Mouse (Mus musculus): ENCODE measurements at regions not wholly inside any gene's neighbourhood (a gene's known extent, or its start where the extent isn't known, plus 50 kb on each side); places are given as distances from the start of the nearest gene placed in this dataset.

DNA sequence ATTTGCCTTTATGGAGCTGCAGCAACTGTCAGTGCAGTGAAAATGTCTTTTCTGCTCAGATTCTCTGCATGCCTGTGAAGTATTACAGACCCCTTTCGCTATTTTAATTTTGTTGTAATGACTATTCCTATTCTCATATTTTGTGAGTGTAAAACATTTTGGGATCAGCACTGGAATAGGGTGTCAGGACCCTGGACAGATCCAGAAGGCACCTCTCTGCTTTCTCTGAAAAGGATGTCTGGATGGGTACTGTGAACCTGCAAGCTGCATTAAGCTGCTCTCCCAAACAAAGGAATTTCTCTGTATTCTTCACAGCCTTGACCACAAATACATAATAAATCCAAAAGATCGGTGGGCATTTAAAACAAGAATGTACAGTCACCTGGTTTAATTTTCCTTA, 460.8 kb downstream of the Rapgef2 start:
- Histone ChIP-seq H3K9ac (ENCODE audit: low read depth, poor library complexity, severe bottlenecking) (no peak overlapping the region), H3K4me1 (ENCODE audit: control insufficient read depth, insufficient read depth, low read length) (no peaks in the 10 kb centered on the region), H3K4me3 (ENCODE audit: low read depth, low read length) (no peak overlapping the region), H3K27me3 (ENCODE audit: control insufficient read depth, insufficient read depth, low read length, poor library complexity, severe bottlenecking) (no peaks in the 10 kb centered on the region), H3K36me3 (ENCODE audit: control insufficient read depth, insufficient read depth, low read length, poor library complexity, severe bottlenecking) (no peaks in the 10 kb centered on the region), H3K27ac (ENCODE audit: insufficient read depth, low read length) (no peak overlapping the region), H3K9me3 (replicated peaks; ENCODE audit: control insufficient read depth, insufficient read depth, low read length, poor library complexity, severe bottlenecking) (no peaks in the 10 kb centered on the region)
- TF ChIP-seq CTCF (IDR thresholded peaks at IDR 0.05; ENCODE audit: low read depth, low read length) (no peak), EP300 (IDR thresholded peaks at IDR 0.05; ENCODE audit: insufficient read depth, low read depth, low read length) (no peak), POLR2A (IDR thresholded peaks at IDR 0.05; ENCODE audit: insufficient read depth, low read length) (no peak)

DNA sequence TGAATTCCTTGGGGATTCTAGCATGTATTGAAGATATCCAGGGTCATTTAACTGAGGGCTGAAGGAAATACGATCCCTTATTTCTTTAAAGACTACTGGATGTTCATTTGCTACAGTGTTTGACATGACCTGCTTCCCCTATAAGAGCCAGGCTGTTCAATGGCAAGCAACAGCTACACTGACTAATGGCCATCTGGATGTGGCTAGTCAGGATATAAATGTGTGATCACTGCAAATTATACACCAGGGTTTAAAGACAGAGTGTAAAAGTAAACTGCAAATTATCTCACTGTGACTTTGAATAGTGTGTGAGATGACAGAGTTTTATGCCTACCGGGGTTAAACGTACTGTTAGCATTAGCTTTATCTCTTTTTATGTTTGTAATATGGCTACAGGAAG, 473.9 kb downstream of the Rapgef2 start:
- H3K4me1 ChIP-seq (ENCODE audit: control insufficient read depth, insufficient read depth, low read length) = no peaks in the 10 kb centered on the region
- no peak overlapping the region for H3K27ac ChIP-seq (ENCODE audit: insufficient read depth, low read length)
- H3K27me3 ChIP-seq (ENCODE audit: control insufficient read depth, insufficient read depth, low read length, poor library complexity, severe bottlenecking) = no peaks in the 10 kb centered on the region
- no peak overlapping the region for H3K9ac ChIP-seq (ENCODE audit: low read depth, poor library complexity, severe bottlenecking)
- no peaks in the 10 kb centered on the region for H3K36me3 ChIP-seq (ENCODE audit: control insufficient read depth, insufficient read depth, low read length, poor library complexity, severe bottlenecking)
- no peak overlapping the region for H3K4me3 ChIP-seq (ENCODE audit: low read depth, low read length)
- TF ChIP-seq CTCF (IDR thresholded peaks at IDR 0.05; ENCODE audit: low read depth, low read length) (no peak), POLR2A (IDR thresholded peaks at IDR 0.05; ENCODE audit: insufficient read depth, low read length) (no peak), EP300 (IDR thresholded peaks at IDR 0.05; ENCODE audit: insufficient read depth, low read depth, low read length) (no peak)
- H3K9me3 ChIP-seq (replicated peaks; ENCODE audit: control insufficient read depth, insufficient read depth, low read length, poor library complexity, severe bottlenecking) = no peaks in the 10 kb centered on the region

DNA sequence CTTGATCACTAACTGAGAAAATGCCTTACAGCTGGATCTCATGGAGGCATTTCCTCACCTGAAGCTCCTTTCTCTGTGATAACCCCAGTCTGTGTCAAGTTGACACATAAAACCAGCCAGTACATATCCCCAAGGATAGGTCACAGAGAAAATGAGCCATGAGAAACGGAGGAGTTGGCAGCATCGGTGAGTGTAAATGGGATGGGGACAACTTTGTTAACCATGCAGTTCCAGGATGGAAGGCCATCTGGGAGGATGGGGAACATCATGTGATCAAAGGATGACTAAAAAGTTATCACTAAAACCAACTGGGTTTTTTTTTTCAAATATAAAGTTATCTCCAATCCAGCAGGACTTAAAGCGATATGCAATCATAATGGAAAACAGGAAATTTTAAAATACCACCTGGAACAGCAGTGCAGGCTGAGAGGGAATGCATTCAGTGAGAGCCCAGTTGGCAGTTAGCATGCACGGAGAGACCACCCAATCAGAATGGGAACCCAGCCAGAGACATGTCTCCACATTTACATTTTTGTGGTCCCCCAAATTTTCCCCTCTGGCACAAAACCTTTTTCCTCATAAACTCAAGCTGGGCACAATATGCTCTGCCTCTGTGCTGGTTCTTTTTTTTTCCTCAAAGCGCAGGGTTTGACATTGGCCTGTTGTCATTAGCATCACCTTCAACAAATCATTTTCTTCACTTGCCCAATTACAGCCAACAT, 475.7 kb downstream of the Rapgef2 start:
- H3K4me1 ChIP-seq (ENCODE audit: control insufficient read depth, insufficient read depth, low read length) = no peaks in the 10 kb centered on the region
- H3K27ac ChIP-seq (ENCODE audit: insufficient read depth, low read length) = no peak overlapping the region
- no peaks in the 10 kb centered on the region for H3K9me3 ChIP-seq (replicated peaks; ENCODE audit: control insufficient read depth, insufficient read depth, low read length, poor library complexity, severe bottlenecking)
- H3K36me3 ChIP-seq (ENCODE audit: control insufficient read depth, insufficient read depth, low read length, poor library complexity, severe bottlenecking) = no peaks in the 10 kb centered on the region
- H3K9ac ChIP-seq (ENCODE audit: low read depth, poor library complexity, severe bottlenecking) = no peak overlapping the region
- no peak overlapping the region for H3K4me3 ChIP-seq (ENCODE audit: low read depth, low read length)
- H3K27me3 ChIP-seq (ENCODE audit: control insufficient read depth, insufficient read depth, low read length, poor library complexity, severe bottlenecking) = no peaks in the 10 kb centered on the region
- TF ChIP-seq POLR2A (IDR thresholded peaks at IDR 0.05; ENCODE audit: insufficient read depth, low read length) (no peak), CTCF (IDR thresholded peaks at IDR 0.05; ENCODE audit: low read depth, low read length) (no peak), EP300 (IDR thresholded peaks at IDR 0.05; ENCODE audit: insufficient read depth, low read depth, low read length) (no peak)

GRCm38 (mm10) chr3:78803176-78803575, 483.1 kb downstream of the Rapgef2 start:
- Histone ChIP-seq H3K9me3 (replicated peaks; ENCODE audit: control insufficient read depth, insufficient read depth, low read length, poor library complexity, severe bottlenecking) (peaks cover 3% of the 10 kb centered on the region; the same call in 1 of the 2 replicates), H3K4me1 (ENCODE audit: control insufficient read depth, insufficient read depth, low read length) (no peaks in the 10 kb centered on the region), H3K36me3 (ENCODE audit: control insufficient read depth, insufficient read depth, low read length, poor library complexity, severe bottlenecking) (no peaks in the 10 kb centered on the region), H3K27ac (ENCODE audit: insufficient read depth, low read length) (no peak overlapping the region), H3K27me3 (ENCODE audit: control insufficient read depth, insufficient read depth, low read length, poor library complexity, severe bottlenecking) (no peaks in the 10 kb centered on the region), H3K4me3 (ENCODE audit: low read depth, low read length) (no peak overlapping the region), H3K9ac (ENCODE audit: low read depth, poor library complexity, severe bottlenecking) (no peak overlapping the region)
- TF ChIP-seq EP300 (IDR thresholded peaks at IDR 0.05; ENCODE audit: insufficient read depth, low read depth, low read length) (no peak), CTCF (IDR thresholded peaks at IDR 0.05; ENCODE audit: low read depth, low read length) (no peak), POLR2A (IDR thresholded peaks at IDR 0.05; ENCODE audit: insufficient read depth, low read length) (no peak)

DNA sequence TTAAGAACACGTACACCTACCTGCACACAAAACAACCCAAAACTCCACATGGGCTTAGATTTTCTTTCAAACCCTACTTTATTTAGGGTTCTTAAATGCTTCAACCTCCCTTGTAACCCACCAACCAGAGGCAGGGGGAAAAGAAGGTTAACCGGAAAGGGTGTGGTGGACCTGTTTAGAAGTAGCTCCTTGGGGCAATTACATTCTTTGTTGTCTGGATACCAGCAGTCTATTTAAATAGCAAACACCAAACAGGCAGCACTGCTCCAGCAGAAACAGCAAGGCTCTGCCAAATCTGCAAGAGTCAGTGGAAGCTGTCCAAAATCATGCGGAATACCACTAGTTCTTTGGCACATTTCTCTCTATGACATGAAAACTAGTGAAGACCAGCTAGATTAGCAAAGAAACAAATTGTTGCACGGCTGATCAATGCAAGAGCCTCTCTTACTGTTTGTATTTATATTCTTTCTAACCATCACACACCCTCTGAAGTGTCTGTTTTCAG, 490.3 kb downstream of the Rapgef2 start:
- peaks cover 4% of the 10 kb centered on the region; the same call in 1 of the 2 replicates for H3K9me3 ChIP-seq (replicated peaks; ENCODE audit: control insufficient read depth, insufficient read depth, low read length, poor library complexity, severe bottlenecking)
- no peaks in the 10 kb centered on the region for H3K36me3 ChIP-seq (ENCODE audit: control insufficient read depth, insufficient read depth, low read length, poor library complexity, severe bottlenecking)
- no peak overlapping the region for H3K9ac ChIP-seq (ENCODE audit: low read depth, poor library complexity, severe bottlenecking)
- no peaks in the 10 kb centered on the region for H3K4me1 ChIP-seq (ENCODE audit: control insufficient read depth, insufficient read depth, low read length)
- no peak overlapping the region for H3K4me3 ChIP-seq (ENCODE audit: low read depth, low read length)
- H3K27me3 ChIP-seq (ENCODE audit: control insufficient read depth, insufficient read depth, low read length, poor library complexity, severe bottlenecking) = no peaks in the 10 kb centered on the region
- no peak overlapping the region for H3K27ac ChIP-seq (ENCODE audit: insufficient read depth, low read length)
- TF ChIP-seq EP300 (IDR thresholded peaks at IDR 0.05; ENCODE audit: insufficient read depth, low read depth, low read length) (no peak), CTCF (IDR thresholded peaks at IDR 0.05; ENCODE audit: low read depth, low read length) (no peak), POLR2A (IDR thresholded peaks at IDR 0.05; ENCODE audit: insufficient read depth, low read length) (no peak)

DNA sequence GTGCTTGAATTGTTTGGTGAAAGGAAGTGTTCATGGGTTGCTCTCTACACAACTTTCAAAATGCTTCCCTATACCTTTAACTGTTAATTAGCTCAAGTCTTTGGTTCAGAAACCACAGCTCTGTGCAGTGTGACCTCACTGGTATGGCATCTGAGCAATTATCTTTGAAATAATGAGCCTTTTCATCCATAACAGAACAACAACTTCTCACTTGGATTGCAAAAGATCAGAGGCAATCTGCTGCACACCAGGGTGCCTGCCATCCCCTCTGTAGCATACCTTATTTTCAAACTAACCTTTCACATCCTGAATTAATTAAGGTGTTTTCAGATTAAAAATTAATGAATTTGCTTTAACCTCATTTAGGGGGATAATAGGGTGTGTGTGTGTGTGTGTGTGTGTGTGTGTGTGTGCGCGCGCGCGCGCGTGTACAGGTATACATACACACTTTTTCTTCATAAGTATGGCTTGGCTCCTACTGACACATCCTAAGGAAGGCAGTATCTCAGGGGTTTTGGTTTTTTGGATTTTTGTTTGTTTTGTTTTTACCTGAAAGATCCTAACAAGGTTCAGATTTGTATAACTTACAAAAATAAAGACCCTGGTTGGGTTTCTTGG, 493.8 kb downstream of the Rapgef2 start:
- H3K9me3 ChIP-seq (replicated peaks; ENCODE audit: control insufficient read depth, insufficient read depth, low read length, poor library complexity, severe bottlenecking) = no peaks in the 10 kb centered on the region; the same call in 1 of the 2 replicates
- no peaks in the 10 kb centered on the region for H3K4me1 ChIP-seq (ENCODE audit: control insufficient read depth, insufficient read depth, low read length)
- H3K4me3 ChIP-seq (ENCODE audit: low read depth, low read length) = no peak overlapping the region
- H3K27me3 ChIP-seq (ENCODE audit: control insufficient read depth, insufficient read depth, low read length, poor library complexity, severe bottlenecking) = no peaks in the 10 kb centered on the region
- TF ChIP-seq POLR2A (IDR thresholded peaks at IDR 0.05; ENCODE audit: insufficient read depth, low read length) (no peak), CTCF (IDR thresholded peaks at IDR 0.05; ENCODE audit: low read depth, low read length) (no peak), EP300 (IDR thresholded peaks at IDR 0.05; ENCODE audit: insufficient read depth, low read depth, low read length) (no peak)
- no peak overlapping the region for H3K9ac ChIP-seq (ENCODE audit: low read depth, poor library complexity, severe bottlenecking)
- no peaks in the 10 kb centered on the region for H3K36me3 ChIP-seq (ENCODE audit: control insufficient read depth, insufficient read depth, low read length, poor library complexity, severe bottlenecking)
- no peak overlapping the region for H3K27ac ChIP-seq (ENCODE audit: insufficient read depth, low read length)

Data from ES-Bruce4 (cell line).